Mouse (Mus musculus): ENCODE measurements around the gene Evi2. TPM values are rescaled to one million over a fixed set of nuclear protein-coding genes. Genes with fewer than 3 reads are reported as not detected.
A peak's percentile ranks its signal among the peaks of the same experiment; 100 is the strongest.

The Evi2 gene
- polyA plus RNA-seq, 1 experiment: 12.0 TPM

GRCm38 (mm10) chr11:79560536-79560935 is 30.1 kb upstream of the Evi2 start:
- no peak for TF ChIP-seq CTCF (IDR thresholded peaks at IDR 0.05; ENCODE audit: control insufficient read depth, insufficient read depth, low read length)
- TF ChIP-seq POLR2A (IDR thresholded peaks at IDR 0.05; ENCODE audit: borderline replicate concordance, control insufficient read depth, low read depth, low read length): no peak
- WGBS: 80% methylated on average over 4 of the region's 4 CpGs
- no peak overlapping the region for H3K27ac ChIP-seq (ENCODE audit: control insufficient read depth, insufficient read depth, low read depth, low read length, poor library complexity)
- no peaks in the 10 kb centered on the region for H3K4me1 ChIP-seq (ENCODE audit: control insufficient read depth, insufficient read depth, low read length)
- H3K4me3 ChIP-seq (replicated peaks; ENCODE audit: control insufficient read depth, low read depth, low read length): no peak overlapping the region

GRCm38 (mm10) chr11:79552622-79553021 is 22.2 kb upstream of the Evi2 start:
- no peaks in the 10 kb centered on the region; the same call in 1 of the 2 replicates for H3K4me1 ChIP-seq (ENCODE audit: control insufficient read depth, insufficient read depth, low read length)

GRCm38 (mm10) chr11:79536293-79536692 is 5.9 kb upstream of the Evi2 start:
- 61% methylated on average over 3 of the region's 3 CpGs for WGBS

More at GRCm38 (mm10) chr11:79552622-79553021, 22.2 kb upstream of the Evi2 start:
- 56% methylated on average over 1 of the region's 1 CpGs for WGBS
- TF ChIP-seq CTCF (IDR thresholded peaks at IDR 0.05; ENCODE audit: control insufficient read depth, insufficient read depth, low read length) (no peak), POLR2A (IDR thresholded peaks at IDR 0.05; ENCODE audit: borderline replicate concordance, control insufficient read depth, low read depth, low read length) (no peak)
- Histone ChIP-seq H3K27ac (ENCODE audit: control insufficient read depth, insufficient read depth, low read depth, low read length, poor library complexity) (no peak overlapping the region), H3K4me3 (replicated peaks; ENCODE audit: control insufficient read depth, low read depth, low read length) (no peak overlapping the region)

GRCm38 (mm10) chr11:79535554-79535953 is 5.2 kb upstream of the Evi2 start:
- H3K27ac ChIP-seq (ENCODE audit: control insufficient read depth, insufficient read depth, low read depth, low read length, poor library complexity): no peak overlapping the region
- H3K4me3 ChIP-seq (replicated peaks; ENCODE audit: control insufficient read depth, low read depth, low read length): no peak overlapping the region
- WGBS: 14% methylated on average over 4 of the region's 4 CpGs
- no peak for TF ChIP-seq POLR2A (IDR thresholded peaks at IDR 0.05; ENCODE audit: borderline replicate concordance, control insufficient read depth, low read depth, low read length)
- TF ChIP-seq CTCF (IDR thresholded peaks at IDR 0.05; ENCODE audit: control insufficient read depth, insufficient read depth, low read length): no peak
- H3K4me1 ChIP-seq (ENCODE audit: control insufficient read depth, insufficient read depth, low read length): peaks cover 6% of the 10 kb centered on the region

More at GRCm38 (mm10) chr11:79536293-79536692, 5.9 kb upstream of the Evi2 start:
- Histone ChIP-seq H3K4me3 (replicated peaks; ENCODE audit: control insufficient read depth, low read depth, low read length) (no peak overlapping the region), H3K27ac (ENCODE audit: control insufficient read depth, insufficient read depth, low read depth, low read length, poor library complexity) (no peak overlapping the region), H3K4me1 (ENCODE audit: control insufficient read depth, insufficient read depth, low read length) (peaks cover 3% of the 10 kb centered on the region)
- TF ChIP-seq POLR2A (IDR thresholded peaks at IDR 0.05; ENCODE audit: borderline replicate concordance, control insufficient read depth, low read depth, low read length) (no peak), CTCF (IDR thresholded peaks at IDR 0.05; ENCODE audit: control insufficient read depth, insufficient read depth, low read length) (no peak)

GRCm38 (mm10) chr11:79533950-79534690 is 3.7 kb upstream of the Evi2 start:
- Histone ChIP-seq H3K27ac (ENCODE audit: control insufficient read depth, insufficient read depth, low read depth, low read length, poor library complexity) (no peak overlapping the region), H3K4me1 (ENCODE audit: control insufficient read depth, insufficient read depth, low read length) (peaks cover 6% of the 10 kb centered on the region), H3K4me3 (replicated peaks; ENCODE audit: control insufficient read depth, low read depth, low read length) (no peak overlapping the region)
- TF ChIP-seq CTCF (IDR thresholded peaks at IDR 0.05; ENCODE audit: control insufficient read depth, insufficient read depth, low read length): no peak
- 73% methylated on average over 8 of the region's 8 CpGs for WGBS

- no peak for TF ChIP-seq POLR2A (IDR thresholded peaks at IDR 0.05; ENCODE audit: borderline replicate concordance, control insufficient read depth, low read depth, low read length)
- no peak for TF ChIP-seq CTCF (IDR thresholded peaks at IDR 0.05; ENCODE audit: control insufficient read depth, insufficient read depth, low read length)
- no peak overlapping the region for H3K27ac ChIP-seq (ENCODE audit: control insufficient read depth, insufficient read depth, low read depth, low read length, poor library complexity)
- no peak overlapping the region for H3K4me3 ChIP-seq (replicated peaks; ENCODE audit: control insufficient read depth, low read depth, low read length)
- H3K4me1 ChIP-seq (ENCODE audit: control insufficient read depth, insufficient read depth, low read length): peaks cover 6% of the 10 kb centered on the region
- WGBS: 47% methylated on average over 6 of the region's 6 CpGs
Measured at GRCm38 (mm10) chr11:79533311-79533710, 2.9 kb upstream of the Evi2 start.

- Histone ChIP-seq H3K4me1 (ENCODE audit: control insufficient read depth, insufficient read depth, low read length) (peaks cover 10% of the 10 kb centered on the region), H3K27ac (ENCODE audit: control insufficient read depth, insufficient read depth, low read depth, low read length, poor library complexity) (no peak overlapping the region), H3K4me3 (replicated peaks; ENCODE audit: control insufficient read depth, low read depth, low read length) (no peak overlapping the region)
- 79% methylated on average over 4 of the region's 4 CpGs for WGBS
- no peak for TF ChIP-seq POLR2A (IDR thresholded peaks at IDR 0.05; ENCODE audit: borderline replicate concordance, control insufficient read depth, low read depth, low read length)
- TF ChIP-seq CTCF (IDR thresholded peaks at IDR 0.05; ENCODE audit: control insufficient read depth, insufficient read depth, low read length): no peak
Measured at GRCm38 (mm10) chr11:79531485-79531884, 1.1 kb upstream of the Evi2 start.

GRCm38 (mm10) chr11:79530774-79531173 is 385 bp upstream of the Evi2 start:
- 38% methylated on average over 11 of the region's 11 CpGs for WGBS
- peak overlapping the region; percentile 55 for H3K4me3 ChIP-seq (replicated peaks; ENCODE audit: control insufficient read depth, low read depth, low read length)
- H3K4me1 ChIP-seq (ENCODE audit: control insufficient read depth, insufficient read depth, low read length): peaks cover 12% of the 10 kb centered on the region
- TF ChIP-seq POLR2A (IDR thresholded peaks at IDR 0.05; ENCODE audit: borderline replicate concordance, control insufficient read depth, low read depth, low read length) (no peak), CTCF (IDR thresholded peaks at IDR 0.05; ENCODE audit: control insufficient read depth, insufficient read depth, low read length) (no peak)
- H3K27ac ChIP-seq (ENCODE audit: control insufficient read depth, insufficient read depth, low read depth, low read length, poor library complexity): peak overlapping the region; percentile 81

Data from bone marrow, adult 2 months (tissue).